Mouse (Mus musculus): ENCODE data around the gene Gm20431.

GRCm38 (mm10) chr2:167630421-167630820, 30.9 kb downstream of the Gm20431 start:
- TF ChIP-seq GATA1 (IDR thresholded peaks at IDR 0.05; ENCODE audit: borderline replicate concordance, low read length) (no peak), FLI1 (IDR thresholded peaks at IDR 0.05; ENCODE audit: low read length) (no peak)
